In the genomic region with DNA sequence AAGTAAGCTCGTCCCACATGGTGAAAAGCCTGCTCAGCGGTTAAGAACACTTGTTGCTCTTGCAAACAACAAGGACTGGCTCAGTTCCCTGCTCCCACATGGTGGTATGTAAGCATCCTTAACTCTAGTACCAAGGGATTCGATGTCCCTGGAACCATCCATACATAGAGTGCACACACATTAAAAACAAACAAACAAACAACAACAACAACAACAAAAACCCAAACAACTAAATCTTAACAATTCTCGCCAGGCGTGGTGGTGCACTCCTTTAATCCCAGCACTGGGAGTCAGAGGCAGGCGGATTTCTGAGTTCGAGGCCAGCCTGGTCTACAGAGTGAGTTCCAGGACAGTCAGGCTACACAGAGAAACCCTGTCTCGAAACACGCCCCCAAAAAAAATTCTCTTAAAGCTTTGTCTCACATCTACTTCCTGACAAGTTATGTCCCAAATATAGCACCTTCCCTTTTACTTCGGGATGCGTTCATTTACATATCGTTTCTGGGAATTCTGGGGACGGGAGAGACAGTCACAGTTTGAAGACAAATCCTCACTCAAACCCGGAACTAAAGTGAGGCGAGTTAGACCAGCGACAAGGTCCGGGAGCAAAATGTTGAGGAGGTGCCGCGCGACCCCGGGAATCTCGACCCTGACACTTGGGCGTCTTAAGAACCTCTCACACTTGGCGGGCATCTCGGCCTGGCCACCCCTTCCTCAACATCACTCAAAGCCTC, we compare ENCODE assay signal across 7 mouse cellular contexts. TPM values are rescaled to one million over a fixed set of nuclear protein-coding genes. Genes with fewer than 3 reads are reported as not detected.
A peak's percentile ranks its signal among the peaks of the same experiment; 100 is the strongest.
DNase-seq lines count a peak whose midpoint lies in the region; ATAC-seq lines count a peak whose summit lies in the region.

No protein-coding gene starts in this region.

- ATAC-seq in forebrain, embryonic 16.5 days = no peak; the same call in 1 of the 2 replicates
- no peak for ATAC-seq in lung, embryonic 16.5 days (ENCODE audit: low read depth)

- peak overlapping the region; percentile 92 for H3K4me2 ChIP-seq in forebrain, embryonic 16.5 days (ENCODE audit: low read length)
- H3K4me2 ChIP-seq in lung, embryonic 16.5 days (ENCODE audit: low read depth, low read length) = peak overlapping the region; percentile 77

- H3K4me3 ChIP-seq in forebrain, embryonic 16.5 days (replicated peaks; ENCODE audit: low read length) = peak overlapping the region; percentile 88
- H3K4me3 ChIP-seq in lung, embryonic 16.5 days (ENCODE audit: low read length) = peak overlapping the region; percentile 82

- WGBS in forebrain, embryonic 16.5 days = 18% methylated on average over 25 of the region's 25 CpGs
- 13% methylated on average over 25 of the region's 25 CpGs for WGBS in lung, embryonic 16.5 days

- no peaks in the 10 kb centered on the region for H3K27me3 ChIP-seq in forebrain, embryonic 16.5 days (replicated peaks; ENCODE audit: control insufficient read depth, insufficient read depth, low read length)
- no peaks in the 10 kb centered on the region for H3K27me3 ChIP-seq in lung, embryonic 16.5 days (ENCODE audit: control insufficient read depth, insufficient read depth, low read depth, low read length)

- no peak overlapping the region; the same call in 1 of the 2 replicates for H3K27ac ChIP-seq in forebrain, embryonic 16.5 days (ENCODE audit: low read length)
- peak overlapping the region; percentile 74 for H3K27ac ChIP-seq in lung, embryonic 16.5 days (ENCODE audit: low read length)

- H3K9me3 ChIP-seq in forebrain, embryonic 16.5 days (ENCODE audit: control insufficient read depth, low read length) = no peaks in the 10 kb centered on the region
- H3K9me3 ChIP-seq in lung, embryonic 16.5 days (ENCODE audit: control insufficient read depth, low read length) = no peaks in the 10 kb centered on the region

- peak overlapping the region; percentile 87 for H3K9ac ChIP-seq in forebrain, embryonic 16.5 days (replicated peaks; ENCODE audit: low read depth, low read length)
- H3K9ac ChIP-seq in lung, embryonic 16.5 days (ENCODE audit: low read length) = peak overlapping the region; percentile 89

- peaks cover 21% of the 10 kb centered on the region for H3K4me1 ChIP-seq in forebrain, embryonic 16.5 days (replicated peaks; ENCODE audit: control insufficient read depth, insufficient read depth, low read length)
- H3K4me1 ChIP-seq in lung, embryonic 16.5 days (replicated peaks; ENCODE audit: control insufficient read depth, insufficient read depth, low read length) = peaks cover 28% of the 10 kb centered on the region

- DNase-seq in 416B (ENCODE audit: low read depth) = peak; percentile 61
- DNase-seq in ES-CJ7 (ENCODE audit: low read depth, low spot score) = peak; percentile 56
- DNase-seq in embryo, embryonic 10 days (ENCODE audit: low spot score) = no peak
- no peak for DNase-seq in urinary bladder, postnatal 25 days (ENCODE audit: low spot score)
- DNase-seq in retina, postnatal 1 day = no peak

- H3K36me3 ChIP-seq in forebrain, embryonic 16.5 days (ENCODE audit: control insufficient read depth, insufficient read depth) = no peaks in the 10 kb centered on the region
- H3K36me3 ChIP-seq in lung, embryonic 16.5 days (ENCODE audit: control insufficient read depth, insufficient read depth, low read length) = no peaks in the 10 kb centered on the region

RNA-seq across cellular contexts. Expression of a gene that starts 0.8 kb away (rescaled TPM):
- 24.8 and 27.0 TPM in 2 replicates for polyA plus RNA-seq in forebrain, embryonic 16.5 days (2015; fragmentation: Nextera tagmentation; extraction: Ambion mirVana)
- 19.4 and 20.8 TPM in 2 replicates for polyA plus RNA-seq in lung, embryonic 16.5 days (2015; fragmentation: Nextera tagmentation; extraction: Ambion mirVana)

RNA-seq across cellular contexts. Expression of a gene that starts 20.3 kb away (rescaled TPM):
- 67.4 and 72.0 TPM in 2 replicates for polyA plus RNA-seq in forebrain, embryonic 16.5 days (2015; fragmentation: Nextera tagmentation; extraction: Ambion mirVana)
- polyA plus RNA-seq in lung, embryonic 16.5 days (2015; fragmentation: Nextera tagmentation; extraction: Ambion mirVana) = 312 and 337 TPM in 2 replicates

RNA-seq across cellular contexts. Expression of a gene that starts 28.0 kb away (rescaled TPM):
- polyA plus RNA-seq in forebrain, embryonic 16.5 days (2015; fragmentation: Nextera tagmentation; extraction: Ambion mirVana) = 91.1 and 93.3 TPM in 2 replicates
- 132 and 135 TPM in 2 replicates for polyA plus RNA-seq in lung, embryonic 16.5 days (2015; fragmentation: Nextera tagmentation; extraction: Ambion mirVana)

RNA-seq across cellular contexts. Expression of a gene that starts 34.9 kb away (rescaled TPM):
- polyA plus RNA-seq in forebrain, embryonic 16.5 days (2015; fragmentation: Nextera tagmentation; extraction: Ambion mirVana) = 5.8 and 6.2 TPM in 2 replicates
- 5.3 and 5.8 TPM in 2 replicates for polyA plus RNA-seq in lung, embryonic 16.5 days (2015; fragmentation: Nextera tagmentation; extraction: Ambion mirVana)

RNA-seq across cellular contexts. Expression of a gene that starts 50.3 kb away (rescaled TPM):
- polyA plus RNA-seq in forebrain, embryonic 16.5 days (2015; fragmentation: Nextera tagmentation; extraction: Ambion mirVana) = 0.14 TPM in 1 of 2 replicates, not detected in the other
- polyA plus RNA-seq in lung, embryonic 16.5 days (2015; fragmentation: Nextera tagmentation; extraction: Ambion mirVana) = 0.23 and 0.35 TPM in 2 replicates

Comparison
In these comparisons a context has a peak if more than half of its experiments do, and no peak if none do; other contexts are left out.
1. DNase-seq: peak in 416B (single experiment) and ES-CJ7 (single experiment); none in embryo, embryonic 10 days (single experiment), urinary bladder, postnatal 25 days (single experiment) and retina, postnatal 1 day (single experiment).